Mouse (Mus musculus): ENCODE results near the gene Wdr20.

Gene Wdr20

GRCm38 (mm10) chr12:110779296-110779695 is 41.6 kb downstream of the Wdr20 start:
- no peak for DNase-seq (ENCODE audit: low spot score)

DNA sequence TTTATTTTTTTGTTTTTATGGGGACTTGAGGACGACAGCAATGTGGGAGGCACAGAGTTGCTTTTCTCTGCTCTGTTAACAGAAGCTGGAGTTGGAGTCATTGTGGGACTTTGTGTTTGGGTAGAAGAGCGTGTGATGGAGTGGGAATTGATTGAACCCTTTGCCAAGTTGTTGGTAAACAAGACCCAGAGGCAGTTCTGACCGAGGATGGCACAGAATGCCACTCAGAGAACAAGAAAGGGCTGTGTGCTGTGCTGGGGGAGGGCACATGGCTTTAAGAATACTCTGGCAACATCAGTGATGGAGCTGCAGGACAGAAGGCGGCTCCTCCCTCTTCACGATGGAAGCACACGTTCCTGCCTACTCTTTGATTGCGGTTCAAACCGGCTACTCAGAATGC is 43.4 kb downstream of the Wdr20 start:
- DNase-seq (ENCODE audit: low spot score) = no peak

- no peak for DNase-seq (ENCODE audit: low spot score)
Observed at GRCm38 (mm10) chr12:110782278-110782677, 44.5 kb downstream of the Wdr20 start.

GRCm38 (mm10) chr12:110784211-110784610 is 46.5 kb downstream of the Wdr20 start:
- DNase-seq (ENCODE audit: low spot score) = no peak

DNA sequence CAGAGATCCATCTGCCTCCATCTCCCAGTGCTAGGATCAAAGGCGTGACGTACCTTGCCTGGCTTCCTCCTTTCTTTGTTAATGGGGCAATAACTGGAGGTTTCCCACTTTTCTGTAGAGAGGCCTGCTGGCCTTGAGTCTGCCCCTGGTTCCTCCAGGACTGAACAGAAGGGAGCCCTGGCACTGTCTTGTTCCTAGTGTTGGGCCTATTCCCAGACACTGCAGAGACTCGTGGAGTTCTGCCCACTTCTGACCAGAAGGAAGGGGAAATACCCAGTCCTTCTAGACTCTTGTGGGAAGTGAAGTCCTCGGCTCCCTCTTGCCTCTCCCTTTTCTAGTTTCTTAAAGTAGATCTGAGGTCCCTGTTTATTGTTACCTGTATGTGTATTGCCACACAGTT is 48.5 kb downstream of the Wdr20 start:
- no peak for DNase-seq (ENCODE audit: low spot score)

DNA sequence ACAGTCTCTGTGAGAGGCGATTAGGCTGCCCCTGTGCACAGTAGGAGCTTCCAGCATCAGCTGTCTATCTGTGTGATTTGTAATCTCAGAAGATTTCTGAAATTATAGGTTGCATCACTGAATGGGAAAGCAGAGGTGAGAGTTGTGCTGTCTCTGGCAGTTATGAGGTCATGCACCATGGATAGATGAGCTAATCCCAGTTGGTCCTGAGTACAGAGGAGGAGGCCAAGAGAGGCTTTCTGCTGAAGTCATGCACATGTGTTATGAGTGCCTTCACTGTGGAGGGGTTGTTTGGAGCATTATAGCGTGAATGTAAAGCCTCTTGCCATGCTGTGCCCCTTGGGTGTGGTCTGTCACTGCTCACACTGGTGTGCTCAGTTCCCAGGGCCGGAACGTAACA is 52.8 kb downstream of the Wdr20 start:
- DNase-seq (ENCODE audit: low spot score) = no peak

- no peak for DNase-seq (ENCODE audit: low spot score)
Observed at GRCm38 (mm10) chr12:110791026-110791425, 53.3 kb downstream of the Wdr20 start.

DNA sequence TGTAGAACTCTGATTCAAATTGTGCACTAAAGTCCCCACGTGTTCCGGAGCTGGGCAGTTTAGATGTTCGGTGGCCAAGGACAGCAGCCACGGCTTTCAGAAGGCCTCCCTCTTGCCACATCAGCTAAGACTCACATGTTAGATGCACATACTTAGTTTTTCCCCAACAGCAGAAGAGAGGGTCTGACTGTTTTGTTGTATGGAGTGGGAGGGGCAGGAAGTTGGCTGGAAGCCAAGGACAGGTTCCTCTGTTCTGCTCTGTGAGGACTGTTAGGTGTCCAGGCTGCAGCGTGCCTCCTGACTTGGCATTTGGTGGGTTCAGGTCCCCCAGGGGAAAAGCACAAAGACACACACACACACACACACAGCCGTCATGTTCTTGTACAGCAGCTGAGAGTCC is 57.3 kb downstream of the Wdr20 start:
- no peak for DNase-seq (ENCODE audit: low spot score)

DNA sequence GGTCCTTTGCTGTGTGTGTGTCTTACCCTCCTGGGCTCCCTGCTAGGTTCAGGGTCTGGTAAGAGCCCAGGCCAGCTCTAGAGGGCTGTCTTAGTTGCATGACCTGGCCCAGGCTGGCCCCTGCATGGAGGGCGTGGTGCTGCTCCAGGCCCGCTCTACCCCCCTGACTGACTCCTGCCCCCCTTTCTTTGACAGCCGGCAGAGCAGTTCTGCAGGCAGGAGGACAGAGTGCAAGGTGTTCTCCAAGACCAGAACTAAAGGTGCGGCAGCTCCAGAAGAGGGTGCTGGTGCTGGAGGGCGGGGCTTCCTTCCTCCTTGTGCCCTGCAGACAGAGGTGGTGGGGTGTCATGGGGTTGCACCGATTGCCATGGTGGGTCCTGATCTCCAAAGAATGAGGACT is 59.0 kb downstream of the Wdr20 start:
- no peak for DNase-seq (ENCODE audit: low spot score)

- DNase-seq (ENCODE audit: low spot score) = no peak
Observed at GRCm38 (mm10) chr12:110797202-110797601, 59.5 kb downstream of the Wdr20 start.

DNA sequence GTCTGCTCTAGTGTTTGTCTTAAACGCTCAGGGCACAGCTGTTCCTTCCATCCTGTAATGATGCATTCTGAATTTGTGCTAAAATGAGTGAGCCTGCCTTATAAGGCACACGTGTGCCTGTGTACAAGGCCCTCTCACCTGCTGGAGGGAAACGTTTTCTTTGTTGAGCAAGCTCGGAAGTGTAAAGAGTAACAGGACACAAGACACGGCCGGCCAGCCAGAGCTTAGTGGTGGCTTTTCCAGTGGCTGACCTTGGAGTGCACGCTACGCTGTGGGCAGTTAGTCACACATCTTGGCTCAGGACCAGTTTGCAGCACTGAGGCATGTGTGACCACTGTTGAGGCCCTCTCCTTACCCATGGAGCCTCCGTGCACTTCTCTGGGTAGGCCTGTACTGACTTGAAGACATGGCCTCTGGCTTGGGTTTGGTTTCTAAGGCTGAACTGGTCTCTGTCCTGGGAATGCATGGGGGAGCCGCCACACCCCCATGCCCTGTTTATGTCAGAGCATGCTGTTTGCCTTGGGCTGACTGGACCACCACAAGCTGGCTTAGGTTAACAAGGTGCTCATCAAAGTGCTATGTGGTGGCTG is 60.2 kb downstream of the Wdr20 start:
- DNase-seq (ENCODE audit: low spot score) = no peak

GRCm38 (mm10) chr12:110799226-110799625 is 61.5 kb downstream of the Wdr20 start:
- DNase-seq (ENCODE audit: low spot score) = no peak

DNA sequence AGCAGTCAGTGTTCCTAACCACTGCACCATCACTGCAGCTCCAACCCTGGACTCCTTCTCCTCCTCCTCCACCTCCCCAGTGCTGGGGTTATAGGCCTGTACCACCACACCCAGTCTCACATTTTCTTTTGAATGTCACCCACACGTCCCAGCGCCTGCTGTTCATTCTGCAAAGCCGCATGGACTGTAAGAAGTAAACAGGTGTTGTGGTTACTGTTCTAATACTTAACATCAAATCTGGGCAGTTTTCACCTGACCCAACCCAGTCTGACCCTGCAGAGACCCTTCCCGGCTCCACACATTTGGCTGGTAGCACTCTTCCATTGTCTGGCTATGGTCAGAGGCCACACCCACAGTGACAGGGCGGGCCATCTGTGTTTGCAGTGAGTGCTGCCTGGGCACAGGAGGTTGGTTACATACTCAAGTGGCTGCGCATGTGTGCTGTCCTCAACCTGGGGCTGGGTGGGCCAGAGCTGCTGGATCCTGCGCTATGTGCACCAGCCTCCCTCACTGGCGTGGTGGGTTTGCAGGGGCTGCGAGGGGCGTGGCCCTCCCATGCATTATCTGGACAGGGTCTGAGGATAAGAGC is 64.2 kb downstream of the Wdr20 start:
- no peak for DNase-seq (ENCODE audit: low spot score)

- DNase-seq (ENCODE audit: low spot score) = no peak
Observed at GRCm38 (mm10) chr12:110802674-110803297, 65.0 kb downstream of the Wdr20 start.

DNA sequence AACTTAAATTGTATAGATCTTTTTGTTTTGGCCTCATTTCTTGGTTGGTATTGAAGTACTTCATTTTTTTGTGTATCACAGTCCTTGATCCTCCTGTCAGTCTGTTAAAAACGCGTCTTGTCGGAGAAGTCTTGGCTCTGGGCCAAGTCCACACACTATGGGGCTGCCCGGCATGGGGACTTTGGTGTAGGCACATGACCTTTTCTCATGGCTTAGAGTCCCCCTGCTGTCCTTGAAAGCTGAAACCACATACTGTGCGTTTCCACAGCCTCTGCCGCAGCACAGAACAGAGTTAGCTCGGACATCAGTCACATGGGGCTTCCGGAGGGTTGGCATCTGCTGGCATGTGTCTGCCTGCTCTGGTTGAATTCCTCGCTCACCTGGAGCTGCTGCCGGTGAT is 66.5 kb downstream of the Wdr20 start:
- no peak for DNase-seq (ENCODE audit: low spot score)

GRCm38 (mm10) chr12:110806301-110806970 is 68.7 kb downstream of the Wdr20 start:
- no peak for DNase-seq (ENCODE audit: low spot score)

- DNase-seq (ENCODE audit: low spot score) = no peak
Observed at GRCm38 (mm10) chr12:110808430-110808829, 70.7 kb downstream of the Wdr20 start.

DNA sequence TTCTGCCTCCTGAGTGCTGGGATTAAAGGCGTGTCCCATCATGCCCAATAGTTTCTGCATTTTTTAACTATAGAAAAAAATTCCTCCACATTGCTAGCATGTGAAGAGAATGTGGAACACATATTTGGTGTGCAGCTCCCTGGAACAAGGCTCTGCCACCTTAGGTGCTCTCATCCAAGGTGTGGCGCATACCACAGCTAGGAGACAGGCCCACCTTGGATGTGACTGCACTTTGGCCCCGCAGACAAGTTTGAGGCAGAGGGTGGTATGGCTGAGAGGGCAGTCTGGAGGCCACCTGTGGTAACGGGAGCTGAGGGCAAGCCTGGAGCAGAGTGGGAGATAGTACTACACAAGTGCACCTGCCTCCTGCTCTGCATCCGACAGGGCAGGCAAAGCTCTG is 71.1 kb downstream of the Wdr20 start:
- DNase-seq (ENCODE audit: low spot score) = no peak

DNA sequence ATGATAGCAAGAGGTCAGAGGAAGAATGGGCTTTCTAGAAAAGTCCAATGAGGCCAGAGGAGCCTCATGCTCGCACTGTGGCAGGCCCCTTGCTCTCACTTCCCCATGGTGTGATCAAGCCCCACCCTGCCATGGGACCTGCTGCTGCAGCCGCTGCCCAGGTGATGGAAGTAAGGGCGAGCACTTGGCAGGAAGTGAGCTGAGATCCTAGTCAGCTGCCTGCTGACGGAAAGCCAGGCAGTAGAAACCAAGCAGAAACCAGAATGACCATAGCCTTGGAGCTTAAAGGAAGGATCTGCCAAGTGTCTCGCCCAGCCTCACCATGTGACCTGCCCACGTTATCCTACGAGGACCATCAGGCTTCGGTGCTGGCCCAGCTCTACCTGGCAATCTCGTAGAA is 75.4 kb downstream of the Wdr20 start:
- no peak for DNase-seq (ENCODE audit: low spot score)

- DNase-seq (ENCODE audit: low spot score) = no peak
Observed at GRCm38 (mm10) chr12:110813624-110814023, 75.9 kb downstream of the Wdr20 start.

DNA sequence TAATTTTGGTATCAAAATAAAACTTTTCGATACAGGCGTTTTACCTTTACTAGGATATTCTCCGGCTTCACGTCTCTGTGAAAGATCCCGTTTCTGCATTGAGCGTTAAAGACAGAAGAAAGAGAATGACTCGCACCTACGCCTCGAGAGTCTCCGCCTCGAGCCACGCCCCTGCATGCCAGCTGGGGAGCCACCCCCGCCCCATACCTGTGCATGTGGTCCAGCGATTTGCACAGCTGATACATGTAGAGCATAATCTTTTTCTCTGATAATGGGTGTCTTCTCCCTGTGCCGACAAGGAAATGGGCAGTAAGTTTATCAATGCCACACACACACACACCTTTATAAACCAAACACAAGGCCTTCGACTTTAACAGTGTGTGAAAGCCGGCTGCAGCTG is 77.2 kb downstream of the Wdr20 start:
- no peak for DNase-seq (ENCODE audit: low spot score)

DNA sequence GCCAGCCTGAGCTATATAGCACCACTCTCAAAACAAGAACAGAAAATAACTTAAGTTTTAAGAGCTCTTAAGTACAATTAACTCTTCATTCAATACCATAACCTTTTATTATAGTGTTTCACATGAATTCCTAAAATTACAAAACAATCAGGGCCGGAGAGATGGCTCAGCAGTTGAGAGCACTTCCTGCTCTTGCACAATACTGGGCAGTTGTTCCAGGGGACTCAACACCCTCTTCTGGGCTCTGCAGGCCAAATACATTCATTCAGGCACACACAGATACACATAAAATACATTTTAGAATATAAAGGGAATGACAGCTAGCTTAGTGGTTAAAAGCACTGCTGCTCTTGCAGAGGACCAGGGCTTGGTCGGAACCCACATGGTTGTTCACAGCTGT is 79.1 kb downstream of the Wdr20 start:
- no peak for DNase-seq (ENCODE audit: low spot score)

DNA sequence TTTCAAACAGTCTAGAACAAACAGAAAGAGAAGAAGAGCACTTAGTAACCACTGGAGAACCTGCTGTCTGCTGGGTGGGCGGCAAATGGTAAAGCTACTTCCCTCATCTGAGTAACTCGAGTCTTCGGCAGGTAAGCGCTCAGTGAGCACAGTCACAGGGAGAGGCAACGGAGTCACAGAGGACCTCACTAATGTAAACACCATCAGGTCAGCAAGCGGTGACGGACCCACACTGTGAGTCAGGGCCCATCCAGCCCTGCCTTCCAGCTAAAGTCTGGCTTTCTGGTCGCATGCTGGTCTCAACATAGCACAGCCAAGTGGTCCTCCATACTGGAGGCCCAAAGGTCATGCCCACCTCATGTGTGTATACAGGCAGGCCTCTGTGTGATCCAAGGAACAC is 81.6 kb downstream of the Wdr20 start:
- no peak for DNase-seq (ENCODE audit: low spot score)

Measured in ovary, postnatal 10 days (tissue).